Mouse (Mus musculus): Measurements from ENCODE around the gene Cdh16.

DNA sequence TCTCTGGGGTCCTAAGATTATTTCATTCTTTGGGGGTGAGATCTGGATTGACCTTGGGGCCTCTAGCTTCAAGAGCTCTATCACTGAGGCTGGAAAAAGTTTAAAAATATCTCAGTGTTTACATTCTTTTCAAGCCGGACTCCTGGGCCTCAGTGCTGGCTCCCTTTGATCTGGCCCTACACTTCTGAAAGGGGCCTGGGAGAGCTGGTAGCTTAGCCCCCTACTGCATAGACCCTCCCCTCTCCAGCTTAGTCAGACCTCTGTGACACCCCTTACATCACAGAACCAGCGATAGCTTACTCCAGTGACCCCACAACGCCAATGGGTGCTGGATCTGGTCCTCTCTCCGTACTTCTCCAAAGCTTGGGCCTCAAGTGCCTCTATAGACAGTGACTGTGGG, 12.6 kb downstream of the Cdh16 start:
- TF ChIP-seq MAX (IDR thresholded peaks at IDR 0.05; ENCODE audit: low read depth) (no peak), USF1 (IDR thresholded peaks at IDR 0.05; ENCODE audit: low read depth) (no peak), POLR2A (IDR thresholded peaks at IDR 0.05; ENCODE audit: insufficient read length, low read depth) (no peak), SRF (IDR thresholded peaks at IDR 0.05; ENCODE audit: control insufficient read depth, insufficient read length, low read depth) (no peak), MYOG (IDR thresholded peaks at IDR 0.05; ENCODE audit: control insufficient read depth in 1 of 3, insufficient read depth in 1 of 3, insufficient read length in 2 of 3, low read depth in 2 of 3) (no peak), CEBPB (IDR thresholded peaks at IDR 0.05; ENCODE audit: insufficient read depth, poor library complexity, severe bottlenecking) (no peak), E2F4 (IDR thresholded peaks at IDR 0.05; ENCODE audit: insufficient read depth) (no peak), TCF3 (IDR thresholded peaks at IDR 0.05; ENCODE audit: insufficient read length, low read depth) (no peak)
